Mouse (Mus musculus): ENCODE results near the gene Rwdd2a. TPM values are rescaled to one million over a fixed set of nuclear protein-coding genes. Genes with fewer than 3 reads are reported as not detected.
"Not testable (repeated sequence)": the region's sequence is repeated elsewhere in the genome, so short reads cannot be mapped to it uniquely, and the experiment has no call there.

Rwdd2a gene
- polyA plus RNA-seq, 1 experiment from 2014 or later = 13.5 TPM

DNA sequence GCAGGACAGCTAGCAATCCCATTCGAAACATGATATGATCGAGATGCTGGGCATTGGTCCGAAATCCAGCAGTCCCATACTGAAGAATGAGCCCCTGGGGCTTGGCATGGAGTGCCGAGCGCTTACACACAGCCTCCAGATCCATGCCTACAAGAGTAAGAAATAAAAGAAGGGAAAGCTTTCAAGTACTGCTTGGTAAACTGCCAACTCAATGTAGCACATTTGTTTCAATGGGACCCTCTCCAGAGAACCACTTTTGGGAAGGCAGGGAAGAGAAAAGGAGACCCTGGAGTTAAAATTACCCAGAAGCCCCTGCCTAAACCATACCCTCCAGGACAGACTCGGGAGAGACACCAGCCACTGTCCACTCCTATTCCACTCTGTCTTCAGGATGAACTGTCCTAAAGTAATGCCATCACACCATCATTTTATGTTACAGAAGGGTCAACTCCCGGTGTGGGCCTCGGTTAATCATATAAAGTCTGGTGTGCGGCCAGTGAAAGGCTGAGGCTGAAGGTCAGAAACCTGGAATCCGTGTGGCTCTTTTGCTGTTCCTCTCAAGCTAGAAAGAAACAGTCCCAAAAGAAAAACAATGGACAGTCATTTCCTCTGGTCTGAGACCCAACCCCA, 1.4 kb upstream of the Rwdd2a start:
- Histone ChIP-seq H3K36me3 (peaks cover 39% of the 10 kb centered on the region), H3K4me3 (peak overlapping the region; percentile 68), H3K27ac (replicated peaks) (no peak overlapping the region), H3K4me1 (replicated peaks) (peaks cover 21% of the 10 kb centered on the region), H3K9me3 (no peaks in the 10 kb centered on the region), H3K27me3 (no peaks in the 10 kb centered on the region), H3K9ac (peak overlapping the region; percentile 75), H3K4me2 (peak overlapping the region; percentile 98)
- ATAC-seq (ENCODE audit: low read depth) = no peak
- 75% methylated on average over 10 of the region's 10 CpGs for WGBS

DNA sequence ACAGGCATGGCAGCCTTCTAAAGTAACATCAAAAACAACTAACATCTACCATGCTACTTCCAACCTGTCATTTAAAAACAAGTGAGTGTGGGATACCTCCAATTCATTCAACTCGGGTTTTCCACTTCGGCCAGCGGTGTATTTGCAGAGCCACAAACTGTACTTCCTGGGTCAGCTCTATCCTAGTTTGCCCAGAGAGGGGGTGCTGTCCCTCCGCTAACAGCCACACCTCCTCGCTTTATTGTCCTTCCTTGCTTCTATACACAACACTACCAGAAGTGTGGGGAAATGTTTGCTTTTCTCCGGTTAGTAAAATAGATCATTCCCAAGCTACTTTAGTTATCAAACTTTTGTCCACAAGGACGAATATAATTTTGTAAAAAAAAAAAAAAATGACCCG, 845 bp upstream of the Rwdd2a start:
- Histone ChIP-seq H3K9ac (peak overlapping the region; percentile 75), H3K36me3 (peaks cover 34% of the 10 kb centered on the region), H3K9me3 (no peaks in the 10 kb centered on the region), H3K27me3 (no peaks in the 10 kb centered on the region), H3K4me2 (peak overlapping the region; percentile 98), H3K4me3 (peak overlapping the region; percentile 68), H3K4me1 (replicated peaks) (peaks cover 21% of the 10 kb centered on the region), H3K27ac (replicated peaks) (no peak overlapping the region)
- 16% methylated on average over 8 of the region's 8 CpGs for WGBS
- ATAC-seq (ENCODE audit: low read depth) = no peak

DNA sequence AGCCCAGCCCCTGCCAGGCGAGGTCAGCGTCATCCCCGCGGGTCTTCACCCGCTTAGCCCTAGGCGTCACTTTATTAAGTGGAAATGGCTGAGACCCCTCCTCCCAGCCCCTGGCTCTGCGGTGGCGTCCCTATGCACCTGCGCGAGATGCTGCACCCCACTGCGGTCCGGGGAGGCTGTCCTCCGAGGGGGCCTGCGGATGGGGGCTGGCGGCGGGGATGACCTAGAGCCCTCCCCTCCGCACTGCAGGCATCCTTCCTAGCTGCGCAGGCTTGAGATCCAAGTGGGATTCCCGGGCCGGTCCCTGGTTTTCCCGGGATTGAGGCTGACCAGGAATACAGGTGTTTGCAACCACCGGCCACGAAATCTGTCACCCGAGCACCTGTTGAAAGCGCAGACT, 405 bp downstream of the Rwdd2a start:
- peak; percentile 67 for ATAC-seq (ENCODE audit: low read depth)
- H3K4me1 ChIP-seq (replicated peaks) = peaks cover 21% of the 10 kb centered on the region
- H3K4me2 ChIP-seq = peak overlapping the region; percentile 98
- peak overlapping the region; percentile 68 for H3K4me3 ChIP-seq
- WGBS = under 1% methylated on average over 25 of the region's 25 CpGs
- peaks cover 22% of the 10 kb centered on the region for H3K36me3 ChIP-seq
- 0 out of 2 replicates have a peak overlapping the region, but pooled peaks have one; percentile 33 for H3K27ac ChIP-seq (replicated peaks)
- peak overlapping the region; percentile 79 for H3K9ac ChIP-seq
- H3K27me3 ChIP-seq = no peaks in the 10 kb centered on the region
- H3K9me3 ChIP-seq = no peaks in the 10 kb centered on the region

DNA sequence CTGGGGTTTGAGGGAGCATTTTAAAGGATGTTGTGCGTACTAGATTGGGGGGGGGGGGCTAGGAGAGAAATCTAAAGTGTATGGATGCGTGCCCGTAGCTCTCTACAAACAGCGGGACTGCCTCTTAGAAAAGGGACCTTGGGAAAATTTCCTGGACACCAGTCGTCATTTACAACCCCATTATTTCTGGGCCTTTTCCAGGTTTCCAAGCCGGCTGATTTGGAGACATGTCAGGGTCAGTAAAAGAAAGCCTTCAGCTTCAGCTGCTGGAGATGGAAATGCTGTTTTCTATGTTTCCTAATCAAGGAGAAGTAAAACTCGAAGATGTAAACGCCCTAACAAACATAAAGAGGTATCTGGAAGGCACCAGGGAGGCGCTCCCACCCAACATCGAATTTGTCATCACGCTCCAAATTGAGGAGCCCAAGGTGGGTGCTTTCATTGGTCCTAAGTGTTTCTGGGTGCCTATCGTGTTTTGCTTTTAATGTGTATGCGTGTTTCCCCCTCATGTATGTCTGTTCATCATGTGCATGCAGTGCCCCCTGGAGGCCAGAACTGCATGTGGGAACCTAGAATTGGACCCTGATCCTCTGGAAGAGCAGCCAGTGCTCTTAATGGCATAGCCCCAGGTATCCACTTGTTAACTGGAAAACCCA, 973 bp downstream of the Rwdd2a start:
- peak overlapping the region; percentile 98 for H3K4me2 ChIP-seq
- H3K9ac ChIP-seq = peak overlapping the region; percentile 79
- H3K4me3 ChIP-seq = peak overlapping the region; percentile 68
- H3K4me1 ChIP-seq (replicated peaks) = peaks cover 21% of the 10 kb centered on the region
- no peaks in the 10 kb centered on the region for H3K9me3 ChIP-seq
- H3K36me3 ChIP-seq = peaks cover 17% of the 10 kb centered on the region
- peak; percentile 7 for ATAC-seq (ENCODE audit: low read depth)
- 10% methylated on average over 13 of the region's 13 CpGs for WGBS
- H3K27ac ChIP-seq (replicated peaks) = no peak overlapping the region
- H3K27me3 ChIP-seq = no peaks in the 10 kb centered on the region

DNA sequence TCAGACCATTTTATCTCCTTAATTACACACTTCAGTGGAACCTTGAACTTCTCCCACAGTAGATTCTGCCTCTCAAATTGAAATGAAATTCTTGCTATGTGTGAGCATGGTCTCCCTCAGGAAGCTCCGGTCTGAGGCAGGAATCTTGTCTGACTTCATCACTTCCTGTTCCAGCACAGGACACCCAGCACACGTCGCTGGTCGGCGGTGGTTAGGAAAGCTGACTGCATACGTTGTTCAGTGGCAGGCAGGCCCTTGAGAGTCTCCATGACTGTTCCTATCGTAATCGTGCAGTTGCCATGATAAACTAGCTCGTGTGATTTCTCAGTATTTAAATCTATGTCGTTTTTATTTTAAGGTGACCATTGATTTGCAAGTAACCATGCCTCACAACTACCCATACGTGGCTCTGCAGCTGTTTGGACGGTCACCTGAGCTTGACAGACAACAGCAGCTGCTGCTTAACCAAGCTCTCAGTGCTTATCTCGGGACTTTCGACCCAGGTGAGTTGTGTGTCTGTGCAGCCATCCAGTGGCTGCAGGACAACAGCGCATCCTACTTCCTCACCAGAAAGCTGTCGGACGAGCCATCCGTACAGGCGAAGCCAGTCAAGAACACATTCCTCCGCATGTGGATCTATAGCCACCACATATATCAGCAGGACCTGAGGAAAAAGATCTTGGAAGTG, 2.0 kb downstream of the Rwdd2a start:
- H3K9ac ChIP-seq = no peak overlapping the region
- peaks cover 8% of the 10 kb centered on the region for H3K36me3 ChIP-seq
- no peak for ATAC-seq (ENCODE audit: low read depth)
- WGBS = 87% methylated on average over 20 of the region's 20 CpGs
- H3K27me3 ChIP-seq = no peaks in the 10 kb centered on the region
- H3K4me1 ChIP-seq (replicated peaks) = peaks cover 21% of the 10 kb centered on the region
- no peak overlapping the region for H3K4me2 ChIP-seq
- no peaks in the 10 kb centered on the region for H3K9me3 ChIP-seq
- no peak overlapping the region for H3K27ac ChIP-seq (replicated peaks)
- H3K4me3 ChIP-seq = no peak overlapping the region

DNA sequence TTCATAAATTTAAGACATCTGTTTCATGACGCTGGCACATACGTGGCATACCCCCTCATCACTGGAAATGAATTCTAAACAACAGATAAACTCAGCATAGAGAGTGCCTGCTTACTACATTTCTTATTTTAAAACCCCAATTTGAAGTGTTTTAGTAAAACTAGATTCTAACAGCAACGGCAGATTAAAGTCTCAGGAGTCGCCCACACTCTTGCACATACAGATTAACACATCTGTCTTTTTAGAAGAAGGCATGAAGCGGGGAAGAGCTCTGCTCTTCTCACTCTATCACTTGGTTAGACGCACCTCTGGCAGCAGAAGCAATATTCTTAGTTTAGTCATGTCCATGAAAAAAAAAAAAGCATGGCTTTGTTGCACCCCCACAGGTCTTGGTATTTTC, 3.4 kb downstream of the Rwdd2a start:
- H3K9me3 ChIP-seq = no peaks in the 10 kb centered on the region
- WGBS = 89% methylated on average over 6 of the region's 6 CpGs
- no peak overlapping the region for H3K27ac ChIP-seq (replicated peaks)
- no peak for ATAC-seq (ENCODE audit: low read depth)
- no peaks in the 10 kb centered on the region for H3K27me3 ChIP-seq
- H3K4me2 ChIP-seq = no peak overlapping the region
- no peak overlapping the region for H3K9ac ChIP-seq
- H3K36me3 ChIP-seq = no peaks in the 10 kb centered on the region
- peaks cover 19% of the 10 kb centered on the region for H3K4me1 ChIP-seq (replicated peaks)
- no peak overlapping the region for H3K4me3 ChIP-seq

DNA sequence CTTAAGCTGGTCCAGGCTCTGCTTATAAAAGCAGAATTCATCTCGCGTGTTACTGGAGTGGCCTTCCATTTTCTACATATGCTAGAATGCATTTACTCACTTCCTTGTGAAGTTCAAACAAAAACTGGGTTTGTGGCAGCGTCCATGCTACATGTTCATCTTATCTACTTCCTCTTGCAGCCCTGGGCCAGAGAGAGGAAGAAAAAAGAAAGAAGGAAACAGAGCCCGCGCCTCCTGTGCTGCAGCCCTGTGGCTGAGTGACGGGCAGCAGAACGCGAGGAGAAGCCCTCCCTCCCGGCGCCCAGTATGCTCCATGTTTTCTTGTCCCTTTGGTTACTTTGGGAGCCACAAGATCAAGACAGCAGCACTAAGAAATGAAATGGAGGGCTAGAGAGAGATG, 7.9 kb downstream of the Rwdd2a start:
- H3K4me2 ChIP-seq = no peak overlapping the region
- H3K36me3 ChIP-seq = no peaks in the 10 kb centered on the region
- H3K27me3 ChIP-seq = no peaks in the 10 kb centered on the region
- 93% methylated on average over 10 of the region's 10 CpGs for WGBS
- H3K9me3 ChIP-seq = no peaks in the 10 kb centered on the region
- no peak for ATAC-seq (ENCODE audit: low read depth)
- no peaks in the 10 kb centered on the region for H3K4me1 ChIP-seq (replicated peaks)
- H3K9ac ChIP-seq = no peak overlapping the region
- H3K27ac ChIP-seq (replicated peaks) = no peak overlapping the region
- H3K4me3 ChIP-seq = no peak overlapping the region

DNA sequence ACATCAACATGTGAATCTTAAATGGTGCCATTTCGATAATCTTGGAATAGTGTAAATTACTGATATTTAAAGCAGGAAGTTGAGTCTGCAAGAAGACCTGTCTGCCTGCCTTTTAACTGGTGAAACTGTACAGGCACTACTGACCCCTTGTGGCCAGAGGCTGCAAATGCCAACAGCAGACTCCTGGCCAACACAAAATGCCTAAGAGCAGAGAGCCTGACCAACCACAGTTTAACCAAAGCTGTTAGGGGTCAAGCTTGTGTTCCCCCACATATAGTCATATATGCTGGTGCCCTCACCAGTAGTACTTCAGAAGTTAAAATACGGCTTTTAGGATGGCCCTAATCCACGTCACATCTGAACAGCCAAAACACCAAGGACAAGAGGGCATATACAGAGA, 11.9 kb downstream of the Rwdd2a start:
- no peaks in the 10 kb centered on the region for H3K27me3 ChIP-seq
- H3K4me3 ChIP-seq = no peak overlapping the region
- 61% methylated on average over 3 of the region's 3 CpGs for WGBS
- no peaks in the 10 kb centered on the region for H3K36me3 ChIP-seq
- ATAC-seq (ENCODE audit: low read depth) = peak; percentile 43; the same call in 1 of the 2 replicates
- H3K4me1 ChIP-seq (replicated peaks) = no peaks in the 10 kb centered on the region
- no peaks in the 10 kb centered on the region for H3K9me3 ChIP-seq
- H3K9ac ChIP-seq = no peak overlapping the region
- H3K27ac ChIP-seq (replicated peaks) = no peak overlapping the region
- H3K4me2 ChIP-seq = no peak overlapping the region

DNA sequence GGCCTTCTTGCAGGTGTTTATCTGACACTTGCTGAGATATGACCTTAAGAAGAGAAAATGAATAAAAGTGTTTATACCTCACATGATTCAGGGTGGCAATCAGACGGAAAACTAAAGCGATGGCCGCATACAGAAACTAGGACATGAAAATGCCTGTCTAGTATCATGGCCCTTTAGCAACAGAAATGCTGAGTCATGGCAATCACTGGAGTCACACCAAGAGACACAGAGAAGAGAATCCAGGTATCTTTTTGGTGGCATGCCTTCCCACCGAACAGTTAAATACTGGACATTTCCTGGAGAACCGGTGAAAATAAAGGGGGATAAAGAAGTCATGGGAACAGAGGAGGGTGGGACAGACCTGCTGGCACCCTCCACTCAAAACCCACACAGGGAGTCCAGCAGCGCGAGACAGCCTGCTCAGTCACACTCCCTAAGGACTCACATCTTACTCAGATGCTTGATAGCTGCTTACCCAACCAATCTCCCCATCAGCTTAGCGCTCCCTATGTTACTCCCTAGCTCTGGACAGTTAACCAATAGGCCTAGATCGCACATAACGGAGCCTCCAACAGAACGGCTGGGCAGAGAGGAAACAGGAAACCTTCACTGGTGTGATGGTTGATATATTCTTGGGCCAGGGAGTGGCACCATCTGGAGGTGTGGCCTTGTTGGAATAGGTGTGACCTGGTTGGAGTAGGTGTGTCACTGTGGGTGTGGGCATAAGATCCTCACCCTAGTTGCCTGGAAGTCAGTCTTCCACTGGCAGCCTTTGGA, 15.4 kb downstream of the Rwdd2a start:
- no peak for ATAC-seq (ENCODE audit: low read depth)
- WGBS = 91% methylated on average over 11 of the region's 11 CpGs

DNA sequence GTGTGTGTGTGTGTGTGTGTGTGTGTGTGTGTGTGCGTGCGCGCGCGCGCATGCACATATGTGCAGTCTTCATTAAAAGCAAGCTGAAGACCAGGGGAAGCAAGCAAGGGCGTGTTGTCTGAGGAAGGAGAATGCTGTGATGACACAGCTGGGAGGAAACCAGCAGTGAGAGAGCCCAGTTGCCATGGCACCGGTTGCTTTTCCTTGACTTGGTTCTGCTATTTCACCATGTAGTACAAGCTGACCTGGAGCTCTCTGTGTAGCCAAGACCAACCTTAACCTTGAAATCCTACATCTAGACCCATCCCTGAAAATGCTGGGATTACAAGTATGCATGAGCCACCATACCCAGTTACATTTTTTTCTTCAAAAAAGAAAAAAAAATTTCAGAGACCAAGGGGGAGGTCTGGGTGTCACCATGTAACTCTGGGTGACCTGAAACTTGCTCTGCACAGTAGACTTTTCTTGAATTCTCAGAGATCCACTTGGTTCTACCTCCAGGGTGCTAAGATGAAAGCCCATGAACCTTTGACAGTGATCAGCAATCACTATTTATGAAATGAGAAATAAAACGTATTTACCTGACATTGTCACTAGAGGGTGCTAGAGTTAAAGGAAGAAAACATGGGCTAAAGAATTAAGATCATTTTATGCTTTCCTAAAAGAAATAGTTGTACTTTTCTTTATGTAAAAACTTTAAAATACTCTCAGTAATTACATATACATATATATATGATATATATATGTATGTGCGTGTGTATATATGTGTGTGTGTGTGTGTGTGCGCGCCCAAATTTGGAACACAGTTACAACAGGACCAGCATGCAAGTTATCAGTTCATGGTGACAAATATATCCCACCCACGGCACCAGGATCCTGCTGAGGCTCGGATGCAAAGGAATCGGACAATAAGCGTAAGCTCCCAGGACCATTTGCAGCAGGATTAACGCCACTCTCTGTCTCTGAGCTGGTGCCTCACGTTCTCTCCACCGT, 21.2 kb downstream of the Rwdd2a start:
- ATAC-seq (ENCODE audit: low read depth) = peak; percentile 45; the same call in 1 of the 2 replicates
- Histone ChIP-seq H3K27me3 (no peaks in the 10 kb centered on the region), H3K4me1 (replicated peaks) (no peaks in the 10 kb centered on the region), H3K36me3 (no peaks in the 10 kb centered on the region), H3K9ac (no peak overlapping the region), H3K4me3 (no peak overlapping the region), H3K9me3 (no peaks in the 10 kb centered on the region), H3K4me2 (no peak overlapping the region), H3K27ac (replicated peaks) (no peak overlapping the region)
- WGBS = 78% methylated on average over 19 of the region's 19 CpGs

More for the DNA sequence above, 15.4 kb downstream of the Rwdd2a start:
- no peak overlapping the region for H3K4me3 ChIP-seq
- H3K9ac ChIP-seq = no peak overlapping the region
- no peaks in the 10 kb centered on the region for H3K4me1 ChIP-seq (replicated peaks)
- H3K27ac ChIP-seq (replicated peaks) = no peak overlapping the region
- no peaks in the 10 kb centered on the region for H3K36me3 ChIP-seq
- no peaks in the 10 kb centered on the region for H3K27me3 ChIP-seq
- no peaks in the 10 kb centered on the region for H3K9me3 ChIP-seq
- no peak overlapping the region for H3K4me2 ChIP-seq

DNA sequence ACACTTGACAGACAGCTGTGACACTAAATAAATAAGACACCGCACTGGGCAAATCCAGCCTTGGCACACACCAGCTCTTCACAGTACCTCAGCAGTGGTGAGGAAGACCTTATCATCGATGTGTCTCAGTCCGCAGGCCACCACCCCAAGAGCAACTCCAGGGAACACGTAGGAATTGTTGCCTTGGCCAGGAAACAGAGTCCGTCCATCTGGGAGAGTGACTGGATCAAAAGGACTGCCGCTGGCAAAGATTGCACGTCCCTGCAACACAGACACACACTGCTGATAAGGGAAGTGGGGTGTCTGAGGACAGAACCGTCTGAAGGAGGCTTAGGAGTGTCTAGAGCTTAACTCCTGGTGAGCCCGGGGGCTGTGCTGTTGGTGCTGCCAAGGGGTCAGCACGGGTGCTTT, 22.6 kb downstream of the Rwdd2a start:
- not testable (repeated sequence) for H3K4me1 ChIP-seq (replicated peaks); H3K27me3 ChIP-seq; H3K27ac ChIP-seq (replicated peaks); ATAC-seq (ENCODE audit: low read depth); H3K36me3 ChIP-seq; H3K9ac ChIP-seq; H3K9me3 ChIP-seq; H3K4me2 ChIP-seq; H3K4me3 ChIP-seq
- WGBS = 76% methylated on average over 10 of the region's 10 CpGs
